Mouse (Mus musculus) liver, embryonic 14.5 days (tissue): ENCODE results near the gene Prkg1.

ENCODE experiments used
- CTCF ChIP-seq: IDR thresholded peaks from 2 replicates; pipeline ENCODE4 v1.5.1; 2016; ENCODE audit warnings: antibody characterized with exemption, low read depth, control low read depth
- EP300 ChIP-seq: IDR thresholded peaks from 2 replicates; pipeline ENCODE4 v1.6.1; 2016; ENCODE audit warnings: antibody characterized with exemption, low read depth

DNA sequence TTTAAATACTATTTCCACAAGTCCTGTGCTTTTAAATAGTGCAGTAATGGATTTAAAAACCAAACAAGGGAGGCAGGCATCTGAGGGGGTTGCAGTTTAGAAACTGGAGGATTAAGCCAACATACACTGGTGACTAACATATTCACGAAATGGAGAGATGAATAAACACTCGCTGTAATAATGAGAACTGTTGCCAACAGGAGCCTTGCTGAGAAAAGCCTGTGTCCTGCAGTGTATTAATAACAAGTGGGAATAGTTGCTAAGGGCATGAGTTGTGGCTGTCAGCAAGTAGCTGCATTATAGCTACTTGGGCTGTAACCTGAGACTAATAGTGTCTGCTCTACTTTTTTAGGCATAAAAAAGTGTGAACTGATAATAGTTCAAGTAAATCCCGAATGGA lies 480.3 kb downstream of the Prkg1 start:
- TF ChIP-seq CTCF (no peak), EP300 (no peak)
